Mouse (Mus musculus) brain, embryonic 14.5 days (tissue): ENCODE measurements at regions not wholly inside any gene's neighbourhood (a gene's known extent, or its start where the extent isn't known, plus 50 kb on each side); places are given as distances from the start of the nearest gene placed in this dataset.

ENCODE experiments used
- CTCF ChIP-seq: fragments of 200-500 bp; IDR thresholded peaks from 2 replicates; pipeline ENCODE4 v1.5.1; 2012; ENCODE audit warnings: inconsistent platforms, mild to moderate bottlenecking, moderate library complexity, borderline replicate concordance; ENCODE audit not compliant: insufficient read depth, insufficient read length; ENCODE audit errors: extremely low read depth
- POLR2A ChIP-seq: fragments of 200-500 bp; IDR thresholded peaks from 2 replicates; pipeline ENCODE4 v1.6.1; 2012; ENCODE audit warnings: mild to moderate bottlenecking, inconsistent platforms, borderline replicate concordance; ENCODE audit not compliant: poor library complexity, insufficient read depth, insufficient read length, severe bottlenecking; ENCODE audit errors: extremely low read depth

DNA sequence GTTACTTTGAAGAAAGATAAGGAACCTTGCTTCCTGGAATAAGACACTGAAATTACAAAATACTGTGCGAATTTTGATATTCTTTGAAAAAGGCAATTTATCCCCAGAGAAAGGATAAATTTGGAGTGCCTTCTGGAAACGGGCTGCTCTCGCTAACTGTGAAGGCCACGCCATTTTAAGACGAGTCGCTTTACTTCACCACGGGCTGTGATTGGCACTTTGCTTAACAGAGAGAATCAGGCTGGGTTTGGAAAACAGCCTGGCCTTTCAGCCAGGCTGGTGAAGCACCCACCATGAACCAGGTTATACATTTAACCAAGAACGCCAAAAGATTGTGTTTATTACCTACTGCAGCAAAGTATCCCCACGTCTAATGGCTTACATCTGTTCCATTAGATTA, 132.7 kb downstream of the Gm9817 start:
- no peak for TF ChIP-seq CTCF
- TF ChIP-seq POLR2A, result no peak
